Mouse (Mus musculus) hindbrain, embryonic 14.5 days (tissue): ENCODE results near the gene Dynll1. TPM values are rescaled to one million over a fixed set of nuclear protein-coding genes. Genes with fewer than 3 reads are reported as not detected.

Experiments
- ATAC-seq: fragments of 200-750 bp; cut with Nextera tagmentation; 2 replicates; pipeline ENCODE4 v1.8.0; 2017; ENCODE audit warnings: moderate number of reproducible peaks, mild to moderate bottlenecking, moderate TSS enrichment, moderate library complexity; ENCODE audit not compliant: low FRiP score
- DNase-seq: peaks from one replicate; pipeline ENCODE4 v3.0.0-alpha.2; 2015; ENCODE audit warnings: low spot score
- H3K27ac ChIP-seq: fragments of 300-500 bp; sonication (generic); 2 replicates; pipeline ENCODE4 v1.5.1; 2014; ENCODE audit warnings: mild to moderate bottlenecking, moderate library complexity
- H3K27me3 ChIP-seq: fragments of 300-500 bp; sonication (generic); 2 replicates; pipeline ENCODE4 v1.6.1; 2014; ENCODE audit warnings: mild to moderate bottlenecking, low read length, mixed read lengths; ENCODE audit not compliant: control insufficient read depth, insufficient read depth
- H3K36me3 ChIP-seq: fragments of 300-500 bp; sonication (generic); replicated peaks from 2 replicates; pipeline ENCODE4 v1.6.1; 2014; ENCODE audit not compliant: control insufficient read depth, insufficient read depth
- H3K4me1 ChIP-seq: fragments of 300-500 bp; sonication (generic); replicated peaks from 2 replicates; pipeline ENCODE4 v1.6.1; 2014; ENCODE audit warnings: antibody characterized with exemption, low read length, mixed read lengths; ENCODE audit not compliant: control insufficient read depth, insufficient read depth
- H3K4me2 ChIP-seq: fragments of 300-500 bp; sonication (generic); replicated peaks from 2 replicates; pipeline ENCODE4 v1.6.1; 2014; ENCODE audit warnings: mild to moderate bottlenecking, moderate library complexity
- H3K4me3 ChIP-seq: fragments of 300-500 bp; sonication (generic); replicated peaks from 2 replicates; pipeline ENCODE4 v1.5.1; 2014; ENCODE audit warnings: mild to moderate bottlenecking, low read length
- H3K9ac ChIP-seq: fragments of 300-500 bp; sonication (generic); 2 replicates; pipeline ENCODE4 v1.6.1; 2014
- H3K9me3 ChIP-seq: fragments of 300-500 bp; sonication (generic); 2 replicates; pipeline ENCODE4 v1.6.1; 2016; ENCODE audit warnings: low read length; ENCODE audit not compliant: control insufficient read depth
- WGBS: fragments of 180-500 bp; shearing (Covaris S2); extraction: QIAGEN DNeasy Blood & Tissue Kit; methylation state at CpG from one replicate; pipeline ENCODE4 v1.1.7; 2014; 5-methylcytosine and 5-hydroxymethylcytosine counted together
- polyA plus RNA-seq: library from polyadenylated mRNA; unstranded; fragments of >200 nt; fragmentation: Nextera tagmentation; extraction: Ambion mirVana; gene quantifications from 2 replicates; pipeline ENCODE4 v1.2.1, GENCODE M21; 2014

Gene Dynll1
- polyA plus RNA-seq, 1 experiment from 2014 or later, result 1,269 TPM

- ATAC-seq (no peak), DNase-seq (no peak)
- 88% methylated on average over 9 of the region's 9 CpGs for WGBS
- H3K36me3 ChIP-seq, result peaks cover 66% of the 10 kb centered on the region
- peaks cover 24% of the 10 kb centered on the region for H3K4me1 ChIP-seq
- H3K9ac ChIP-seq, result no peak overlapping the region
- H3K27ac ChIP-seq, result no peak overlapping the region
- H3K27me3 ChIP-seq, result no peaks in the 10 kb centered on the region
- no peaks in the 10 kb centered on the region for H3K9me3 ChIP-seq
- no peak overlapping the region for H3K4me3 ChIP-seq
- no peak overlapping the region for H3K4me2 ChIP-seq
Measured at GRCm38 (mm10) chr5:115330955-115331354, 30.2 kb upstream of the Dynll1 start.

- H3K4me3 ChIP-seq, result peak overlapping the region; percentile 94
- ATAC-seq (peak; percentile 18; the same call in 1 of the 2 replicates), DNase-seq (no peak)
- peaks cover 27% of the 10 kb centered on the region for H3K4me1 ChIP-seq
- peaks cover 35% of the 10 kb centered on the region for H3K36me3 ChIP-seq
- H3K4me2 ChIP-seq, result peak overlapping the region; percentile 92
- H3K27me3 ChIP-seq, result no peaks in the 10 kb centered on the region
- WGBS, result under 1% methylated on average over 53 of the region's 55 CpGs
- no peaks in the 10 kb centered on the region for H3K9me3 ChIP-seq
- H3K9ac ChIP-seq, result peak overlapping the region; percentile 91
- peak overlapping the region; percentile 88 for H3K27ac ChIP-seq
Measured at GRCm38 (mm10) chr5:115327610-115328548, 27.1 kb upstream of the Dynll1 start.

DNA sequence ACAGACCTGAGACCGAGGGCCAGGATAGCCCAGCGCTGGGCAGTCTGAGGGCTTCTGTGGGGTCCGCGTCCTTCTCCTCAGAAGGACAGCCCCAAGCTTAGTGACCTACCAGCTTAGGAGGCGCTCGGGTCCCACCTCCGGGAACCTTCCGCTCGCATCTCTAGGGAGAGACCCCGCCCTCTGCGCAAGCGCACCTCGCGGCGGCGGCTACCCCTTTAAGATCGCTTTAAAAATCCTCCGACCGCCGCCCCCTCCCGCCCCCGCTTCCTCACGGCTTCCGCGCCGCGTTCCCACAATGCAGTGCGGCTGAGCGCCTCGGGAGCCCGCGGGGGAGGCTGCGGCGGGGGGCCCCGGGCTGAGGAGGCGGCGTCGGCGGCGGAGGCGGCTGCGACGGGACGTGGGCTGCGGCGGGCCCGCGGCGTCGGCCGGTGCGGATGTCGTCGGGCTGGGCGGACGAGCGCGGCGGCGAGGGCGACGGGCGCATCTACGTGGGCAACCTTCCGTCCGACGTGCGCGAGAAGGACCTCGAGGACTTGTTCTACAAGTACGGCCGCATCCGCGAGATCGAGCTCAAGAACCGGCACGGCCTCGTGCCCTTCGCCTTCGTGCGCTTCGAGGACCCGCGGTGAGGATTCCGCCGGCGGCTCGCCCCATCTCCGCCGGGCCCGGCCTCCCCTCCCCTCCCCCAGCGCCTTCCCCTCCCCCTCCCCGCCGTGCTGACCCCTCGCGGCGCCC, 26.2 kb upstream of the Dynll1 start, which contains the start of gene Srsf9:
Gene Srsf9 (plus strand): TSS at position 303 of the 735 bp plus-strand sequence.
- Histone ChIP-seq H3K27me3 (no peaks in the 10 kb centered on the region), H3K4me2 (peak within 1 kb of the TSS; percentile 92), H3K27ac (peak within 1 kb of the TSS; percentile 88), H3K4me1 (peaks cover 27% of the 10 kb centered on the region), H3K4me3 (peak within 1 kb of the TSS; percentile 94), H3K9me3 (no peaks in the 10 kb centered on the region), H3K9ac (peak within 1 kb of the TSS; percentile 91), H3K36me3 (peaks cover 27% of the 10 kb centered on the region)
- ATAC-seq (peak; percentile 94), DNase-seq (peak; percentile 95)
- 0% methylated on average over 83 of the region's 97 CpGs for WGBS

GRCm38 (mm10) chr5:115326256-115326831, 25.5 kb upstream of the Dynll1 start:
- ATAC-seq (peak; percentile 22; the same call in 1 of the 2 replicates), DNase-seq (no peak)
- Histone ChIP-seq H3K36me3 (peaks cover 20% of the 10 kb centered on the region), H3K4me1 (peaks cover 27% of the 10 kb centered on the region), H3K27ac (peak overlapping the region; percentile 88), H3K9ac (peak overlapping the region; percentile 91), H3K9me3 (no peaks in the 10 kb centered on the region), H3K4me3 (peak overlapping the region; percentile 94), H3K27me3 (no peaks in the 10 kb centered on the region), H3K4me2 (peak overlapping the region; percentile 92)
- WGBS, result 28% methylated on average over 11 of the region's 11 CpGs

- no peaks in the 10 kb centered on the region for H3K36me3 ChIP-seq
- peak overlapping the region; percentile 36 for H3K9ac ChIP-seq
- peak overlapping the region; percentile 22 for H3K4me3 ChIP-seq
- H3K27ac ChIP-seq, result peak overlapping the region; percentile 58
- H3K27me3 ChIP-seq, result no peaks in the 10 kb centered on the region
- ATAC-seq, result peak; percentile 64; the same call in 1 of the 2 replicates
- DNase-seq, result peak; percentile 62
- no peaks in the 10 kb centered on the region for H3K9me3 ChIP-seq
- H3K4me1 ChIP-seq, result peaks cover 27% of the 10 kb centered on the region
- under 1% methylated on average over 22 of the region's 22 CpGs for WGBS
- peak overlapping the region; percentile 57 for H3K4me2 ChIP-seq
Measured at GRCm38 (mm10) chr5:115319004-115319940, 18.5 kb upstream of the Dynll1 start.

DNA sequence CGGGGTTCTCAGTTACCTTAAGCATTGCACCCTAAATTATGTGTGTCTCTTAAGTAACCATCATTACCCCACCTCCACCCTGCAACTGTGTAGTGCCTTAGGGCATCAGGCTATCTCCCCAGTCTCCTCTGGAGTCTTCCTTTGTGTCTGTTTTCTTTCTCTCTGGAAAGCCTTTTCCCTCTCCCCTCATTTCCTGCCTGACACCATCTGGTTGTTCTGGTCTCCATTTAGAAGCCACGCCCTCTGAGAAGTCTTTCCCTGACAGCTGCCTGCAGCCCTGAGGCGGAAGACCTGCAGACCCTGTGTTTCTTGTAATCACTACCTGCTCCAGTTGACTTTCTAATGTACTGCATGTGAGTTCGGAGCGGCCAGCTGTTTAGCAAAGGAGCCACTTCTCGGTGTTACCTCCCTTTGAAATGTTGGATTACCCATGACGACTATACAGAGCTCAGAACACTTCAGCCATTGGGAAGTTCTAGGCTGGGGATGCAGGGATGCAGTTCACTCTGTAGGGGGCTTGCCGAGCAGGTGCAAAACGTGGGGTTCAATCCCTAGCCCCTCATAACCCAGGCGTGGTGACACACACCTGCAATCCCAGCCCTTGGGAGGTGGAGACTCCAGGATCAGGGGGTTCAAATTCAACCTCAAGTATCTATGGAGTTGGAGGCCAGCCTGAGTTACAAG, 17.0 kb upstream of the Dynll1 start:
- WGBS, result 3% methylated on average over 10 of the region's 10 CpGs
- DNase-seq, result no peak
- ATAC-seq, result peak; percentile 55

DNA sequence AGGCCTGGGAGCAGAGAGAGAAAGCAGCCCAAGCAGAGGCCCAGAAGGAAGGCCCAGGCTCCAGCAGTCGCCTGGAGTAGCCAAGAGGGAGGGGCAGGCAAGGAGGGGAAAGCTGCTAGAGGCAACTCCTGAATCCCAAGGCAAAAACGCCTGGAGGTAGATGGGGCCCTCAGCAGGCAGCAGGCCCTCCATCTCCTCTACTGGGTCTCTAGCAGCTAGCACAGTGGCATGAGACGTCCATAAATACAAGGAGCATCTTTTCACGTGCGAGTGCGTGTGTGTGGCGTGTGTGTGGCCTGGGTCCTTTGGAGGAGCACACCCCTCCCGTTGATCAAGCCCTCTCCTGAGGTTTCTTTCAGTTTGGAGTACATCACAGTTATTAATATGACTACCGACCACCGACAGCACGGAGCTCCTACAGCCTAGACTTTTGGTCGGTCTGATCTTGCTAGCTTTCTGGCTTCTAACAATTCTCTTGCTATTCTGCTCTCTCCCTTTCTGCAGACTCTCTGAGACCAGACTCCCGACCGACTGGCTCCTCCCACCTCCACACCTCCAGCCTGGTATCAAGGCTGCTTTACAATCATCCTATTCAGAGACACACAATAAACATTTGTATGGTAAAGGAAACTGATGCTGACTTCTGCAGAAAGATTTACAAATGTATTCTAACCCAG, 16.3 kb upstream of the Dynll1 start:
- DNase-seq, result no peak
- ATAC-seq, result 0 out of 2 replicates have a peak, but pooled peaks have one; percentile 39
- H3K4me1 ChIP-seq, result peaks cover 27% of the 10 kb centered on the region
- no peaks in the 10 kb centered on the region for H3K27me3 ChIP-seq
- H3K9me3 ChIP-seq, result no peaks in the 10 kb centered on the region
- 0 out of 2 replicates have a peak overlapping the region, but pooled peaks have one; percentile 8 for H3K4me2 ChIP-seq
- 2% methylated on average over 14 of the region's 14 CpGs for WGBS
- H3K36me3 ChIP-seq, result no peaks in the 10 kb centered on the region
- H3K9ac ChIP-seq, result peak overlapping the region; percentile 45
- peak overlapping the region; percentile 81 for H3K27ac ChIP-seq
- H3K4me3 ChIP-seq, result no peak overlapping the region

More for the DNA sequence above, 17.0 kb upstream of the Dynll1 start:
- peak overlapping the region; percentile 81 for H3K27ac ChIP-seq
- H3K9ac ChIP-seq, result 0 out of 2 replicates have a peak overlapping the region, but pooled peaks have one; percentile 45
- H3K27me3 ChIP-seq, result no peaks in the 10 kb centered on the region
- no peaks in the 10 kb centered on the region for H3K9me3 ChIP-seq
- no peaks in the 10 kb centered on the region for H3K36me3 ChIP-seq
- no peak overlapping the region for H3K4me3 ChIP-seq
- H3K4me1 ChIP-seq, result peaks cover 27% of the 10 kb centered on the region
- H3K4me2 ChIP-seq, result 0 out of 2 replicates have a peak overlapping the region, but pooled peaks have one; percentile 8
